Mouse (Mus musculus) spleen, postnatal 14 days (tissue): ENCODE data around the gene Wdr27.
A peak's percentile ranks its signal among the peaks of the same experiment; 100 is the strongest.
"Not testable (repeated sequence)": the region's sequence is repeated elsewhere in the genome, so short reads cannot be mapped to it uniquely, and the experiment has no call there.

Experiments used
- DNase-seq, 2 experiments: peaks; one replicate each; pipeline ENCODE4 v3.0.0; 2021 to 2022; ENCODE audit warnings: low spot score in 2 of 2

Wdr27 gene

DNA sequence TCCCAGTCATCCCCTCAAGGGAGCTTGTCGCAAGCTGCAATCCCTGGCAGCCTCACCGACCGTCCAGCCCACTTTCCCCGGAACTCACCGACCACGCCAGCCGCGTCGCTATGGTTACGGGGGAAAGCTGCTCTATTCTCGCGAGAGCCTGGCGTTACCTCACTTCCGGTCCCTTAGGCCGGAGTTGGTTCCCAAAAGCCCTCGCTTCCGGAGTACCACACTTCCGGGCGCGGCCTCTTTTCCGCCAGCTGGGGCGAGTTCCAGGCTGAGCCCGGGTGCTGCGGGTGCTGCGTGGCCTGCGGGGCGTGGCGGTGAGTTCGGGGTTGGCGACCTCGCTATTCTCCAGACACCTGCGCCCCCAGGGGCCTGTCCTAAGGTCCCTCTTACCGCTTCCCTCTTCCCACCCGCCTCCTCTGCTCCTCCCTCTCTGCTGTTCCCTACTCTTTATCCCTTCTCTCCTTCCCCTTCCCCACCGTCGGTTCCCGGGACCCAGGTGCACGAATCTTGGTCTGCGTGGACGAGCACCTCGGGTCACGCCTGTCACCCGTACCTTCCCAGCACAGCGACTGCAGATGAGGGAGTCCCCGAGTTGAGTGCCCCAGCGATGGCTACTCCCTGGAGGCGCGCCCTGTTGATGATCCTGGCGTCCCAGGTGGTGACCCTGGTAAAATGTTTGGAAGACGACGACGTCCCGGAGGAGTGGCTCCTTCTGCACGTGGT lies at the start of gene Wdr27, which contains the start of gene 1600012H06Rik:
Gene Wdr27 (minus strand): TSS at position 150 of the 720 bp plus-strand sequence.
Gene 1600012H06Rik (plus strand): TSS at position 176 of the 720 bp plus-strand sequence.
- peak; percentile 92 to 98 for DNase-seq

DNA sequence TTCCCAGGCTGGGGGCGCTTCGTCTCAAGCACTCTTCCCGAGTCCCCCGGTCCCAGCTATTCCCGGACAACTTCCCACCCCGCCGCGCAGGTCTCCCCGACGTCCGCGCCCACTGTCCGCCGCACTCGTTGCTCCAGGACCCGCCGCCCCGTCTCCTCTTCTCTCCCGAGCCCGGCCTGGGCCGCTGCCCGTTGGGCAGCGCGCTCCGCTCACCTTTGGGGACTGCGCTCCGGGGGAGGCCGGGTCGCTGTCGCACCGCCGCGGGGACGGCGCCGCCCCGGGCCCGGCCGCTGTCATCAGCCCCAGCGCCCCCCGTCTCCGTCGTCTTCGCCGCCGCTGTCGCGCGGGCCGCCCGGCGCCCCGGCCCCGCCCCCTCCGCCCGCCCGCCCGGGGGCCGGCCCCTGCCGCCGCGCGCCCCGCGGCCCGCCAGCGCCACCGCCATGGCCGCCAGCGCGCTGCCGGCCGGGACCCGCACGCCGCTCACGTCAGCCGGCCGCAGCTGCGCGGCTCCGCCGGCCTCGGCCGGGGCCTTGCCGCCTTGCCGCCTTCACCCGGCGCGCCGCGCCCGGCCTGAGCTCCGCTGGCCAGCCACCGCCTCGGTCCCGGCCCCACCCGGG lies 49.7 kb upstream of the Wdr27 start:
- not testable (repeated sequence) for DNase-seq

DNA sequence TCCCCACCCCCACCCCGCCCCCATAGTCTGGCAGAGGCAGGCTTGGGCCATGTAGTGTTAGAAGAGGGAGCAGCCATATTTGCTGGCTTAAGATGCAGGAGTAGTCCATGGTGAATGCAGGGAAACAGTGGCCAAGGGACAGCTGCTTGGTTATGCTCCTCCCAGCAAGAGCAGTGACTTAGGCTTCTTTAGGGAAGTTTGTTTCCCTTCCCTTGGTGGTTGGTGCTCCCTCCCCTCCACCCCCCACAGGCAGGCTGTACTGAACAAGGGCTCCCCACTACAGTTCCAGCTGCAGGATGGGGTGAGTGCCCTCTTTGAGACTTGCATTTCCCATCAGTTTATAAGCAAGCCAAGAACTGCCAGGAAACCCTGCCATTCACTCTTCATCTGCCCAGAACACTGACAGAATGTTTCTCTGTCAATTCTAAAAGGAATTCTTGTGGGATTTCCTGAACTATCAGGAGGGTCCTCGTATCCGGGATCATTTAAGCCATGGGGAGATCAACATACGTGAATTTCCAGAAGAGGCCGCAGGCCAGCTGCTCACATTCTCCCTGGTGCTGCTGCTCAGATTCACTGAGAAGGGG lies 47.3 kb upstream of the Wdr27 start:
- not testable (repeated sequence) for DNase-seq

DNA sequence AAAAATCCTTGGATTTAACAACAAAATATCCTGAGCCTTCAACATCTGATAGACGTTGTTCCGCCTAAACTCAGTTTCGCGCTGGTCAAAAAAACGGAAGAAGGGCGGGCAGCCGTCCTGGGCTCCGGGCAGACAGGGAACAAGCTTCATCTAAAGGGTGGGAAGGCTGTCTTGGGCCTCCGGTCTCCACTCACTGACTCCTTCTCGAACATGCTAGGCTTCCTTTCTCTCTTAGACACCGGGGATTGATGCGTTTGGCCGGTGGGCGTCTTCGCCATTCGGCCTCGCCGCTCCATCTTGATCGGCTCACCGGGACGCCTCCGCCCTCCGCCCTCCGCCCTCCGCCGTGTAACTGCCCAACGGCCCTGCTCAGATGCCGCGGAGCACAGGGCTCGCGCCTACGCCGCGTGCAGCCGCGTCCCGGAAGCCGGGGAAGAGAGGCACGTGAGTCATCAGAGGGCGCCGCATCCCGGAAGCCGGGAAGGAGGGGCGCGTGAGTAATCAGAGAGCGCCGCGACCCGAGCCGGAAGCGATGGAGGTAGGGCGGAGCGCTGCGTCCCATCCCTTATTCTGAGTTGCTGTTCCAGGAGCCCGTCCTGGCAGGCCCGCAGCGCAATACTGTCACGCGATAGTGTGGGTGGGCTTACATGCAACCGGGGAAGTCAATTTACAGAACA lies 35.5 kb upstream of the Wdr27 start, which contains the start of the genes 9030025P20Rik and Gm3417:
Gene 9030025P20Rik (plus strand): TSS at position 107 of the 677 bp plus-strand sequence.
Gene Gm3417 (minus strand): TSS at position 429 of the 677 bp plus-strand sequence.
- DNase-seq = not testable (repeated sequence)

DNA sequence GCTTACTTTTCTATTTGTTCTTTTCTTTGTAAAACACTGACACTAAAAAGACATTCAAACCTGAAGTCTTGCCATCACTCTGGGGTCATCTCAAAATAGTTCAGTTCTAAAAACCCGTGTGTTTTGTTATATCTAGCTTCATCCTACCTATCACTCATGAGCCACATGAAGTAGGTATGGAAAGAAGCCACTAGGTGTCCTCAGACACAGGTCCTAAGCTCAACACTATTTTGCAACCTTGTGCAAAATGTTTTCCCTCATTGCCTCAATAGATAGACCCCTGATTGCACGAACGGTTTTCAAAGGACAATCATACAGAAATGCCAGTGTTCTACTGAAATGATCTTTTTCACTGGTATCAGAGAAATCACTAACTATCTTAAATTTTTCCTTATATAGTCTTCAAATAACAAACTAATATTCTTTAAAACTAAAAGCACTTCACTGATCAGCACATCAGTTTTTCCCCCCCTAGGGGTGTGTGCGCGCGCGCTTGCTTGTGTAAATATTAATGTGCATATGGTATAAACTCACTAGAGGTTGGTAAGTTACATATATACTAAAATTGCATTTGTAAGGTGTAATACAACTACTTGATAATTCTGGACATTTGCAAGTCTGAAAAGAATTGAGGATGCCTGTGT lies 34.9 kb upstream of the Wdr27 start:
- DNase-seq = not testable (repeated sequence)

DNA sequence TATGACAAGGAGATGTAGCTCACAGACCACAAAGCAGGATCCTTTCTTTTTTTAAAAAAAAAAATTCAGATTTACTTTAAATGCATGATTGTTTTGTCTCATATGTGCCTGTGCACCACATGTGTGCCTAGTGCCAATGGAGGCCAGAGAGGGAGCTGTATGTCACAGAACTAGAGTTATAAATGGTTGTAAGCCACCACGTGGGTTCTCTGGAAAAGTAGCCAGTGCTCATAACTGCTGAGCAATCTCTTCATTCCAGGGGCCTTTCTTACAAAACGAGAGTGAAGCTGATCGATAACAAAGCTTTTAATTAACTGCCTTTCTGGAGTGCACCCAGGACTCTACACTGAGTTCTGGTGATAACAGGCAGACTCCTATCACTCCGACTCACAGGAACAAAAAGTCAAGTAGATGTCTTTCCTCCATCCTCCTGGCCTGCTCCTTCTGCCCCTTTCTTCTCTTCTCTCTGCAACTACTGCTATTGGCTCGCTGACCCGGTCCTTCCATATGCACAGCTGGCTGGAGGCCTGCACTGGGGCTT lies 25.5 kb upstream of the Wdr27 start:
- DNase-seq = not testable (repeated sequence)

DNA sequence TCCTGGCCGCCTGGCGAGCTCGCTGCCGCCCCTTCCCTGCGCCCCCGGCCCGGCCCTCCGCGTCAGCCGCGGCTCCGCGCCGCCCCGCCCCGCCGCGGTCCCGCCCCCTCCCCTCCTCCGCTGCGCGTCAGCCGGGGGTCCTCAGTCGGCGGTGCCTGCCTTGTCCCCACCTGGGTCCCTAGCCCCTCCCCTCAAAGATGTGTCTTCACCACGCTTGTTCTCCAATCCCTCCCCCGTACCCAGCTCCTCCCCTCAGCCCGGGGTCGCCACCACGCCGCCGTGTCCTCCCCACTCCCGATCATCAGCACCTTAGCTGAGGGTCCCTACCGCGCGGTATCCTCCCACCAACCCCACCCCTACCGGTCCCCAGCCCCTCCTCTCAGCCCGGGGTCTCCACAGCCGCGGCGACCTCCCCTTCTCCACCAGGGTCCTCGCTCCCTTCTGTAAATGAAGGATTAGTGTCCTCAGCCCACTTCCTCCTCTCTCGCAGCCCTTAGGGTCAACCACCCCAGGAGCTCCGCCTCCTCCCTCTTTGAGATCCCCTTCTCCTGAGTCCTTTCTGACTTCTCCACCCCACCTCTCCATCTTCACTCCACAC lies 18.7 kb upstream of the Wdr27 start:
- not testable (repeated sequence) for DNase-seq

DNA sequence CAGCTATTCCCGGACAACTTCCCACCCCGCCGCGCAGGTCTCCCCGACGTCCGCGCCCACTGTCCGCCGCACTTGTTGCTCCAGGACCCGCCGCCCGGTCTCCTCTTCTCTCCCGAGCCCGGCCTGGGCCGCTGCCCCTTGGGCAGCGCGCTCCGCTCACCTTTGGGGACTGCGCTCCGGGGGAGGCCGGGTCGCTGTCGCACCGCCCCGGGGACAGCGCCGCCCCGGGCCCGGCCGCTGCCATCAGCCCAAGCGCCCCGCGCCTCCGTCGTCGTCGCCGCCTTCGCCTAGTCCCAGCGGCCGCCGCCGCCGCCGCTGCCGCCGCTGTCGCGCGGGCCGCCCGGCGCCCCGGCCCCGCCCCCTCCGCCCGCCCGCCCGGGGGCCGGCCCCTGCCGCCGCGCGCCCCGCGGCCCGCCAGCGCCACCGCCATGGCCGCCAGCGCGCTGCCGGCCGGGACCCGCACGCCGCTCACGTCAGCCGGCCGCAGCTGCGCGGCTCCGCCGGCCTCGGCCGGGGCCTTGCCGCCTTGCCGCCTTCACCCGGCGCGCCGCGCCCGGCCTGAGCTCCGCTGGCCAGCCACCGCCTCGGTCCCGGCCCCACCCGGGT lies 18.1 kb upstream of the Wdr27 start, which contains the start of gene Phf10:
Gene Phf10 (minus strand): TSS at position 323 of the 606 bp plus-strand sequence.
- DNase-seq = peak; percentile 28 to 45

DNA sequence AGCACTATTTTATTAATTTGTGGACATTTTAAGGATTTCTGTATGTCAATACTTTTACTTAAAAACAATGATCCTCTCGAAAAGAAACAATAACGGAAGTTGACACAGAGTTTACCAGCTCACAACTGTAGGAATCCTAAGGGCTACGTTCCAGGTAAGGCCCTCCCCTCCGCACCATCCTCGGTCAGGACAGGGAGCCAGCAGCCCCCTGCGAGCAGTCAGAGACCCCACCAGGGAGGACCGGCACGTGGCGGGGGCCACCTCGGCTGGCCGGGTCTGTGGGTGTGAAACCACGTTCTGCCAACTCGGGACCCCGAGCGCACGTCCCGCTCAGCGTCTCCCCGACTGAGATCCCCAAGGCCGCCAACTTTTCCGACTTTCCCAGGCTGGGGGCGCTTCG lies 17.6 kb upstream of the Wdr27 start:
- peak in 1 of 2 experiments; percentile 26 for DNase-seq

DNA sequence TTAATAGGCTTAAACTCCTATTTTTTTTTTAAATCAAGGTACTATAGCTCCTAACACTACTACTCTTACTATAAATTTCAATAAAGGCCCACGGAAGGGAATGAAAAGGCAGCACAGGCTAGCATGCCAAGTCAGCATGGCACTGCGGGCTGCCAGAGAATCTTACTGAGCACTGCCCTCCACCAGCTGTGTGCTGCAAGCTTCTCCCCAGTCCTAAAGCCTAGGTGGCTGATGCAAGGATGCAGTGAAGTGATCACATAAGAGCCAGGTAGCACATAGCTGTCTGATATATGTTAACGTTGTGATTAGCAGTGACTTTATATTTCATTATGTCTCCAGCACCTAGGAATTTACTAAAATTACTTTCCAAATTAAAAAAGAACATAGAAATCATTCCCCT lies 17.0 kb upstream of the Wdr27 start:
- DNase-seq = peak in 1 of 2 experiments; percentile 14

DNA sequence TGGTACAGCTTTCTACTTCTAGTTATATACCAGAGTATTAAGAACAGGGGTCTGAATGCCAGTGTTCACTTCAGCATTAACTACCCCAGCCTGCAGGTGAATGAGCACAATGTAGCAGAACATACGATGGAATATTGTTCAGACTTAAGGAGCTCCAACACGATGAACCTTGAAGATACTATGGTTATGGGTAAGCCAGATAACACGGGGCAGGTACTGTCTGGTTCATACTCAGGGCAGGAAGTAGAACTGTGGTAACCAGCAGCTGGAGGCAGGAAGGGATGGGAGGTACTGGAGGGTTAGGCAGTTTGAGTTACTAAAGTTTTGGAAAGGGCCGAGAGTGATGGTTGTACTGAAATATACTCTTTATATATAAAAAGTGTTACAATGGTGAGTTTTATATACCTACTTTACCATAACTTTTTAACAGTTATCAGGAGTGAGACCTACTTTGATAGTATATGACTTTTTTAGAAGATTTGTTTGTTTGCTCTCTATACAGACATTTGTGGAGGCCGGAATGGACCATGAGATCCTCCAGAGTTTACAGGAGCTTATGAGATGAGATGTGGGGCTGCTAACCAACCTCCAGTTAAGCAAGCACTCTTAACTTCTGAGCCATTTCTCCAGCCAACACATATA lies 15.8 kb upstream of the Wdr27 start:
- DNase-seq = no peak

DNA sequence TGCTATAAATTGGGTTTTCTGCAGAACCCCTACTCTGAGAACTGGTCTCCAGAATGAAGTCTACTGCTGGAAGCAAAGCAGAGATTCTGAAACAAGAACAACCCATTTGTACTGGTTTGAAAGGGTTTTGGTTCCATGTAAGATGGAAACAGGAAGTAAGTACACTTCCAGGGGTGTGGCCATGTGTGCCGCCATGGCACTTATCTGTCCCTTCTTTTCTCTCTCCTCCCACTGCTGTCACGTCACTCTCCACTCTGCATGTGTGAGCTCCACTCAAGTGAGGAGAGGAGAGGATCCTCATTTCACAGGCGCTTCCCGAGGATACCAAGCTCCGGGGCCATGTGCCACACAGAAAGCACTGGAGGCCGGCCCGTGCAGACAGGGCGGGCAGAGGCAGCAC lies 10.5 kb upstream of the Wdr27 start:
- no peak for DNase-seq

DNA sequence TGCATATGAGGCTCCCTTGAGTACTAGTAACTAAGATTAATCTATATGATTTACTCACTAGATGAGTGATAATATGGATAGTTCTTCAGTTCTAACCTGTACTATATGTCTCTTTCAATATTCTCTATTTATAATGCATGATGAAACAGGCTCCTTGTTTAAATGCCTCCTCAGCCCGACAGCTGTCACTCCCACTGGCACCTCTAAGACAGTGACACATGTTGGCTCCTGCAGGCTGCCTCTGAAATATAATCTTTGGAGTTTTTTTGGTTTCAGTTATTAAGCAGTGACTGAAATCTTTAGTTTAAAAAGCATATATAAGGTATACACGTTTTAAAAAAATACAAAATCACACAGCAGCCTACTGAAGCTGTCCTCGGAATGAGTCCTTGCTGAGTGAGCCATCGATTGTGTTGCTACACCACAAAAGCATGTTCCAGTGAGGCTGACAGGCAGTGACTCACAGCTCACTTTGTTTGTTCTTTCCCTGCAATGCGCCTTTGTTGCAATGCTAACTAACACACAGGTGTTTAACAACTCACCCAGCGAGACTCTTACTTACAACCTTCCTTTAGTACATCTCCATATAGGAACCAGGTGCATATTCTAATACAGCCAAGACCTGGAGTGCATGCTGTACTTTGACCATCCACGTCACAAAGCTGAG lies 6.3 kb upstream of the Wdr27 start:
- no peak for DNase-seq

DNA sequence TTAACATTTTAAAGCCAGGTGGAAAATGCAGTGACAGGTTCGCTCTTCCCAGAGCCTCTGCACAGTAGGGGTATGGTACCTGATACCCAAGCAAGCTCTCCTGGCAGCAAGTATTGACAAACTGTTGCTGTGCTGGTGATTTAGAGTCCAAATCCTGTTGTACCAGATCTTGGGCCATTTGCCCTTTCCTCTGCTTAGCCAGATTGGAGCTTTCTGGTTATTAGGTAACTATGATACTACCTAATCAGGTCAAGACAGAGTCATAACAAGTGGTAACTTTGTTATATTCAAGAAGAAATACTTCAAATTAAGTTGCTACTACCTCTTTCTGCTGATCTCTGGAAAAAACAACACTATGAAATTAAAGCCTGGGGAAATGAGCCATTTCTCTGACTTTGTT lies 1.6 kb upstream of the Wdr27 start:
- DNase-seq = no peak

DNA sequence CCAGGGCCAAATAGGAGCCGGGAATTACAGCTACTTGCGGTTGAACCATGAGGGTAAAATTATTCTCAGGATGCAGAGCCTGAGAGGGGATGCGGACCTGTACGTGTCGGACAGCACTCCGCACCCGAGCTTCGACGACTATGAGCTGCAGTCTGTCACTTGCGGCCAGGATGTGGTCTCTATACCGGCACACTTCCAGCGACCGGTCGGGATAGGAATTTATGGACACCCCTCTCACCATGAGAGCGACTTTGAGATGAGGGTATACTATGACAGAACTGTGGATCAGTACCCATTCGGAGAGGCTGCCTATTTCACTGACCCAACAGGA lies 736 bp upstream of the Wdr27 start:
- no peak for DNase-seq

DNA sequence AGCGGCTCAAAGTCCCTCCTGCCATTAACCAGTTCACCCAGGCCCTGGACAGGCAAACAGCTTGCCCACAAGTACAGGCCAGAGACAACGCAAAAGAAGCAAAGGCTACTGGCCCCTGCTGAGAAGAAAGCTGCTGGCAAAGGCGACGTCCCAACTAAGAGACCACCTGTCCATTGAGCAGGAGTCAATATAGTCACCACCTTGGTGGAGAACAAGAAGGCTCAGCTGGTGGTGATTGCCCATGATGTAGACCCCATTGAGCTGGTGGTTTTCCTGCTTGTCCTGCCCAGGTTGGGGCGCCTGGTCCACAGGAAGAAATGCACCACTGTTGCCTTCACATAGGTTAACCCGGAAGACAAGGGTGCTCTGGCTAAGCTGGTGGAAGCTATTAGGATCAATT lies 777 bp downstream of the Wdr27 start:
- not testable (repeated sequence) for DNase-seq

DNA sequence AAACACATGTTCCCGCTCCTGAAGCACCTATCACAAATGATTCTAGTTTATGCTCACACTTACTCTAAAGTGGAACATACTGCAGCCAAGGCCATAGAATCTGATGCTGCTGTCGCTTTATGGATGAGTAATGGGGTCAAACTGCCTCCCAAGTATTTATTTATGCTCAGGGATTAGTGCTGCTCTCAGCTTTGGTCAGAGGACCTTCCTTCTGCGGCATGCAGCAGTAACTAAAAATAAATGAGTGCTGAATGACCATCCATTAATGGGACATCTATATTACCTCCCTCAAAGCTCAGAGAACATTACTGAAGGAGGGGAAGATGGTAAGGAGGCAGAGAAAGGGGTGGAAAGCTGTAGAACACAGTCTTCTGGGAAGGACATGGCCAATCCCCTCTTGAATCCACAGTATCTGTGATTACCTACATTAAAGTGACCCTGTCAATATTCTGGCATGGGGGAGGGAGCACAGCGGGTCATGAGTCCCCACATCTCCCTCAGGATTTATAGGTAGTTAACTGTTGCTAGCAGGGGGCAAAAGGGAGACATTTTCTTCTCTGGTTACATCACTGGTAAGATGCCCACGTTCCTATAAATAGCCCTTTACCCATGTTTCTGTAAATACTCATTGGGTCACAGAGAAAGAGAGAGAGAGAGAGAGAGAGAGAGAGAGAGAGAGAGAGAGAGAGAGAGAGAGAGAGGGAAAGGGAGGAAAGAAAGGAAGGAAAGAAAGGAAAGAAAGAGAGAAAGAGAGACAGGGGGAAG lies 6.9 kb downstream of the Wdr27 start:
- DNase-seq = no peak

DNA sequence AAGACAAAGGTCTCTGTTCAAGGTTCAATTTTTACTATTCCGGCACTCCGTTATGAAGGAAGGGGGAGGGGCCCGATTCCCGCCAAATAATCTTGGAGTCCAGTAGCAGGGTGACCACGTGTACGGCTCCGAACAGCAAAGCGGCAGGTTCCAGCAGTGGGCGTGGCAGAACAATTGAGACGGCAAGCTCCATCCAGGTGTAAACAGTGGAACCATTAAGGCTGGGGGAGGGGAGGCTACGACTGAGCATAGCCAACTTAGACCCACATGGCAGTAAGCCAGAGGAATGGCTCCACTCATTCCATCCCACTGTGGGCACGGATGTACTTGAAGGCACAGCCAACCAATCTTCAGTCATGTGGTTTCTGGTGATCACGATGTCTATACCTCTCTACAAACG lies 7.7 kb downstream of the Wdr27 start:
- not testable (repeated sequence) for DNase-seq

DNA sequence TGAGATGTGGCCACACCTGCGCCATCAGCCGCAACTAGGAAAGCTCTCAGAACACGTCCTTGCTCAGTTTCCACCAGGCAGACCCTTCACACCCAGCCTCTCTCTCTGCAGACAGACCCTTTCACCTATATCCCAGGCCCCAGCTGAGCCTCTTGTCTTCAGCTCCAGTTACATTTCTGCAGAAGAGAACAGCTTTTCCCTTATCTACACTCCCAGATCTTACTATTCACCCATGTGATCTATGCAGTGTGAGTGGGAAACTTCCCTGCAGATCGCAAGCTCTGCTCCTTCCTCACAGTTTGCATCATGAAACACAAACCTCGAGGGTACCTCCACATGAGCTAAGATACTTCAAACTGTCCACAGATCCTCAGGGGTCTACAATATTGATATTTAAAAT lies 11.5 kb downstream of the Wdr27 start:
- DNase-seq = no peak
